Mouse (Mus musculus) small intestine, adult 2 months (tissue): ENCODE results near the gene Soat1.

Source experiments
- CTCF ChIP-seq: fragments of 200-500 bp; IDR thresholded peaks from 2 replicates; pipeline ENCODE4 v1.5.1; 2012; ENCODE audit warnings: low read depth, mild to moderate bottlenecking, control low read depth, inconsistent platforms, low read length, moderate library complexity, mixed read lengths; ENCODE audit not compliant: insufficient replicate concordance, insufficient read length; ENCODE audit errors: extremely low read depth
- POLR2A ChIP-seq: fragments of 200-500 bp; IDR thresholded peaks from 2 replicates; pipeline ENCODE4 v1.6.1; 2012; ENCODE audit warnings: low read depth, mild to moderate bottlenecking, control low read depth, inconsistent platforms, low read length, moderate library complexity

- TF ChIP-seq CTCF (no peak), POLR2A (no peak)
Observed at GRCm38 (mm10) chr1:156481826-156482225, 7.7 kb upstream of the Soat1 start.
